Mouse (Mus musculus) ES-E14 (cell line): ENCODE data around the gene Hsdl2.

Experiments used
- CHD2 ChIP-seq: IDR thresholded peaks from 2 replicates; pipeline ENCODE4 v1.6.1; 2014; ENCODE audit warnings: mild to moderate bottlenecking, low read depth, low read length, inconsistent platforms
- HCFC1 ChIP-seq: IDR thresholded peaks from 2 replicates; pipeline ENCODE4 v1.6.1; 2012; ENCODE audit warnings: low read length, inconsistent platforms, borderline replicate concordance; ENCODE audit not compliant: insufficient read depth
- MAFK ChIP-seq: IDR thresholded peaks from 2 replicates; pipeline ENCODE4 v1.6.1; 2014; ENCODE audit warnings: mild to moderate bottlenecking, low read depth, low read length, inconsistent platforms; ENCODE audit not compliant: insufficient read depth
- ZC3H11A ChIP-seq: IDR thresholded peaks from 2 replicates; pipeline ENCODE4 v1.6.1; 2012; ENCODE audit warnings: low read depth, mild to moderate bottlenecking, inconsistent platforms, low read length, borderline replicate concordance
- ZNF384 ChIP-seq: IDR thresholded peaks from 2 replicates; pipeline ENCODE4 v1.6.1; 2012; ENCODE audit warnings: low read depth, low read length, inconsistent platforms

DNA sequence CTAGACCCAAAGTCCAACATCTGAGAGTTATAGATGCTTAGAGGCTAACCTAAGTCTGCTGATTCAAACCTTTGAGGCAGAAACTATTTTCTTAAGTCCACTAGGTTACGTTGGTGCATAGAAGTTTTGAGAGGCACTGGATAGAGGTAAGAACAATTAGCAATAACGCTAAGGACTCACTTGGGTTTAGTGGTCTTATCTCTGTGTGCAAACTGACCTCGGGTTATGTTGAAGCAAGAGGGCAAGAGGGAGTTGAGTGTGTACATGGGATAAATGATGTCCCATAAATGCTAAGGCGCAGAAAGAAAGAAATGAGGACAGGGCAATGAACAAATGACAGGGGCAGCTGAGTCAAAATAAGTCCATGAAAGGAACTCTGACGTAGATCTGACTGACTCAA lies 67.8 kb downstream of the Hsdl2 start:
- TF ChIP-seq CHD2 (no peak), HCFC1 (no peak), MAFK (no peak), ZC3H11A (no peak), ZNF384 (no peak)
